Mouse (Mus musculus): ENCODE data around the gene Il20ra. TPM values are rescaled to one million over a fixed set of nuclear protein-coding genes. Genes with fewer than 3 reads are reported as not detected.
"Not testable (repeated sequence)": the region's sequence is repeated elsewhere in the genome, so short reads cannot be mapped to it uniquely, and the experiment has no call there.

Gene Il20ra
- polyA plus RNA-seq, 1 experiment from 2014 or later: 0.10 TPM

- not testable (repeated sequence) for H3K36me3 ChIP-seq (ENCODE audit: control insufficient read depth, insufficient read depth); ATAC-seq; H3K27me3 ChIP-seq (replicated peaks; ENCODE audit: control insufficient read depth, insufficient read depth, low read length); H3K9me3 ChIP-seq (ENCODE audit: control insufficient read depth, low read length); H3K9ac ChIP-seq (replicated peaks; ENCODE audit: low read depth, low read length); H3K4me2 ChIP-seq (ENCODE audit: low read length); H3K27ac ChIP-seq (ENCODE audit: low read length); H3K4me1 ChIP-seq (replicated peaks; ENCODE audit: control insufficient read depth, insufficient read depth, low read length); H3K4me3 ChIP-seq (replicated peaks; ENCODE audit: low read length)
- 91% methylated on average over 2 of the region's 2 CpGs for WGBS
These were observed 26.1 kb downstream of the Il20ra start for GRCm38 (mm10) chr10:19738442-19738841.

- Histone ChIP-seq H3K27ac (ENCODE audit: low read length) (no peak overlapping the region), H3K9me3 (ENCODE audit: control insufficient read depth, low read length) (no peaks in the 10 kb centered on the region), H3K4me1 (replicated peaks; ENCODE audit: control insufficient read depth, insufficient read depth, low read length) (no peaks in the 10 kb centered on the region), H3K4me2 (ENCODE audit: low read length) (no peak overlapping the region), H3K27me3 (replicated peaks; ENCODE audit: control insufficient read depth, insufficient read depth, low read length) (no peaks in the 10 kb centered on the region), H3K4me3 (replicated peaks; ENCODE audit: low read length) (no peak overlapping the region), H3K9ac (replicated peaks; ENCODE audit: low read depth, low read length) (no peak overlapping the region), H3K36me3 (ENCODE audit: control insufficient read depth, insufficient read depth) (no peaks in the 10 kb centered on the region)
- ATAC-seq: no peak
- WGBS: 26% methylated on average over 1 of the region's 1 CpGs
These were observed 33.3 kb downstream of the Il20ra start for GRCm38 (mm10) chr10:19745662-19746061.

- ATAC-seq: no peak
- H3K9me3 ChIP-seq (ENCODE audit: control insufficient read depth, low read length): no peaks in the 10 kb centered on the region
- H3K4me1 ChIP-seq (replicated peaks; ENCODE audit: control insufficient read depth, insufficient read depth, low read length): no peaks in the 10 kb centered on the region
- H3K27me3 ChIP-seq (replicated peaks; ENCODE audit: control insufficient read depth, insufficient read depth, low read length): no peaks in the 10 kb centered on the region
- no peak overlapping the region for H3K27ac ChIP-seq (ENCODE audit: low read length)
- no peak overlapping the region for H3K4me3 ChIP-seq (replicated peaks; ENCODE audit: low read length)
- no peaks in the 10 kb centered on the region for H3K36me3 ChIP-seq (ENCODE audit: control insufficient read depth, insufficient read depth)
- no peak overlapping the region for H3K4me2 ChIP-seq (ENCODE audit: low read length)
- WGBS: 94% methylated on average over 1 of the region's 1 CpGs
- H3K9ac ChIP-seq (replicated peaks; ENCODE audit: low read depth, low read length): no peak overlapping the region
These were observed 33.8 kb downstream of the Il20ra start for GRCm38 (mm10) chr10:19746156-19746555.

DNA sequence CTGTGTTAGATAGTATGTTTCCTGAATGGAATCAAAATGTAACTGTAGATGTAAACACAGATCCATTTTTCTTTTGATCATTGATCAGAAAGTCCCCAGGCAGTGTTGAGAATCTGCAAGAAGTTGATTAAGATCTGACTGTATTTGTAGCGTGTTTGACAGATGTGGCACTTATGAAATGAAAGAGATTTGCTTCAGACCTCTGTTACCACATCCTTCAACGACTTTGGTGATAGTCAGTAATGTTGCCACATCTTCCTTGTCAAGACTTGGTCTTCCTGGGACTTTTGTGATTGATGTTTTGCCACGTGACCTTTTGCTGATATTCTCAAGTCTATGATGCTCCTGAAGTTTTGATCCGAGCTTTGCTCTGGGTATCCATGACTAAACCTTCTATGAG is 35.3 kb downstream of the Il20ra start:
- Histone ChIP-seq H3K4me3 (replicated peaks; ENCODE audit: low read length) (no peak overlapping the region), H3K27me3 (replicated peaks; ENCODE audit: control insufficient read depth, insufficient read depth, low read length) (no peaks in the 10 kb centered on the region), H3K27ac (ENCODE audit: low read length) (no peak overlapping the region), H3K4me2 (ENCODE audit: low read length) (no peak overlapping the region), H3K36me3 (ENCODE audit: control insufficient read depth, insufficient read depth) (no peaks in the 10 kb centered on the region), H3K4me1 (replicated peaks; ENCODE audit: control insufficient read depth, insufficient read depth, low read length) (no peaks in the 10 kb centered on the region), H3K9me3 (ENCODE audit: control insufficient read depth, low read length) (no peaks in the 10 kb centered on the region), H3K9ac (replicated peaks; ENCODE audit: low read depth, low read length) (no peak overlapping the region)
- WGBS: 81% methylated on average over 4 of the region's 4 CpGs
- ATAC-seq: no peak

DNA sequence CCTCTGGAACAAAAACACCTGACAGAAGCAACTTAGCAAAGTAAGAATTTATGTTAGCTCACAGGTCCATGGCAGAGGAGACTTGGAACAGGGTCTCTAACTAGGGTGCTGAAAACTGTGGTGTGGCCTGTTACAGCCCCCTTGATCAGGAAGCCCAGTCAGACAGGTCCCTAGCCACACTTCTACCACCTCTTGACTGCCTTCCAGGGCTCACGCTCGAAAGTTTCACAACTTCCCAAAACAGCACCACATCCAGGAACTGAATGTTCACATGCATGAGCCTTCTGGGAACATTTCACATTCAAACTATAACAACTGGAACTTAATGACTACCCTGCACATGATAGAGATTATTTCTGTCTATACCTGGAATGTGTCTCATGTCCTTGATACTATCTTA is 53.1 kb downstream of the Il20ra start:
- no peak overlapping the region for H3K4me2 ChIP-seq (ENCODE audit: low read length)
- no peaks in the 10 kb centered on the region for H3K9me3 ChIP-seq (ENCODE audit: control insufficient read depth, low read length)
- H3K9ac ChIP-seq (replicated peaks; ENCODE audit: low read depth, low read length): no peak overlapping the region
- no peaks in the 10 kb centered on the region for H3K36me3 ChIP-seq (ENCODE audit: control insufficient read depth, insufficient read depth)
- H3K4me1 ChIP-seq (replicated peaks; ENCODE audit: control insufficient read depth, insufficient read depth, low read length): no peaks in the 10 kb centered on the region
- 96% methylated on average over 2 of the region's 2 CpGs for whole genome bisulfite sequencing
- H3K27ac ChIP-seq (ENCODE audit: low read length): no peak overlapping the region
- ATAC-seq: no peak
- H3K27me3 ChIP-seq (replicated peaks; ENCODE audit: control insufficient read depth, insufficient read depth, low read length): no peaks in the 10 kb centered on the region
- H3K4me3 ChIP-seq (replicated peaks; ENCODE audit: low read length): no peak overlapping the region

DNA sequence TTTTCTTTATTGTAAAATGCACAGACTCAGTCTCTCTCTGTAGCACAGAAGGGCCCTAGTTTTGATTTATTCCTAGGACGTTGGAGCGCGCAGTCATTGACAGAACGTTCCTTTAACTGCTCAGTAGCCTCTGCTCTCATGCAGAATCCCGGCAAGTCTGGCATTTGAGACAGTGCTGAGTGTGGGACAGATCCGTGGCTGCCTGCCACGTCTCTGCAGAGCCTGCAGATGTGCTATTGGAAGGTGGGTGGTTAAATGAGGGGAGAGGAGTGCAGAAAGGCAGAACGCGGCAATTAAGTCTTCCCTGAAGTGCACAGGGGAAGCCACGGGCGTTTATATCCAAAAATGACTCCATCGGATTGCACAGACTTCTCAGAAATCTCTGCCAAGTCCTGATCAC is 66.7 kb downstream of the Il20ra start:
- peak; percentile 76 for ATAC-seq
- 54% methylated on average over 12 of the region's 12 CpGs for WGBS
- Histone ChIP-seq H3K9ac (replicated peaks; ENCODE audit: low read depth, low read length) (no peak overlapping the region), H3K4me3 (replicated peaks; ENCODE audit: low read length) (no peak overlapping the region), H3K4me2 (ENCODE audit: low read length) (no peak overlapping the region), H3K27ac (ENCODE audit: low read length) (no peak overlapping the region), H3K4me1 (replicated peaks; ENCODE audit: control insufficient read depth, insufficient read depth, low read length) (peaks cover 7% of the 10 kb centered on the region), H3K36me3 (ENCODE audit: control insufficient read depth, insufficient read depth) (no peaks in the 10 kb centered on the region), H3K9me3 (ENCODE audit: control insufficient read depth, low read length) (no peaks in the 10 kb centered on the region), H3K27me3 (replicated peaks; ENCODE audit: control insufficient read depth, insufficient read depth, low read length) (no peaks in the 10 kb centered on the region)

DNA sequence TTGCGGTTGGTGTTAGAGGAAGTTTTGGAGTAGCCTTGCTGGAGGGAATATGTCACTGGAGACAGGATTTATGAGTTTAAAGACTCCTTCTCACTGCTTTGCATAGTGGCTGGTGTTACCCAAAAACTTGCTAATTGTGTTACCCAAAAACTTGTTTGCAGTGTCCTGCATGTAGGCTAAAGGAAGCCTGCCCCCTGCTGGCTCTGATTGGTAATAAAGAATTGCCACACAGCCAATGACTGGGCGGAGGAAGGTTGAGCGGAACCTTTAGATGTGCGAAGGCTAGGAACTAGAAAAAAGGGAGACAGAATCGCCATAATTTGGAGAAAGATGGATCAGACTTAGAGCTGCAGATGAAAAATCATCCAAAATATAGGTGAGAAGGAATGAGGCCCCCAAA is 69.0 kb downstream of the Il20ra start:
- H3K9ac ChIP-seq (replicated peaks; ENCODE audit: low read depth, low read length): no peak overlapping the region
- peaks cover 7% of the 10 kb centered on the region for H3K4me1 ChIP-seq (replicated peaks; ENCODE audit: control insufficient read depth, insufficient read depth, low read length)
- 90% methylated on average over 5 of the region's 5 CpGs for WGBS
- H3K27me3 ChIP-seq (replicated peaks; ENCODE audit: control insufficient read depth, insufficient read depth, low read length): no peaks in the 10 kb centered on the region
- H3K4me2 ChIP-seq (ENCODE audit: low read length): no peak overlapping the region
- H3K9me3 ChIP-seq (ENCODE audit: control insufficient read depth, low read length): no peaks in the 10 kb centered on the region
- no peak for ATAC-seq
- H3K4me3 ChIP-seq (replicated peaks; ENCODE audit: low read length): no peak overlapping the region
- H3K36me3 ChIP-seq (ENCODE audit: control insufficient read depth, insufficient read depth): no peaks in the 10 kb centered on the region
- H3K27ac ChIP-seq (ENCODE audit: low read length): no peak overlapping the region

DNA sequence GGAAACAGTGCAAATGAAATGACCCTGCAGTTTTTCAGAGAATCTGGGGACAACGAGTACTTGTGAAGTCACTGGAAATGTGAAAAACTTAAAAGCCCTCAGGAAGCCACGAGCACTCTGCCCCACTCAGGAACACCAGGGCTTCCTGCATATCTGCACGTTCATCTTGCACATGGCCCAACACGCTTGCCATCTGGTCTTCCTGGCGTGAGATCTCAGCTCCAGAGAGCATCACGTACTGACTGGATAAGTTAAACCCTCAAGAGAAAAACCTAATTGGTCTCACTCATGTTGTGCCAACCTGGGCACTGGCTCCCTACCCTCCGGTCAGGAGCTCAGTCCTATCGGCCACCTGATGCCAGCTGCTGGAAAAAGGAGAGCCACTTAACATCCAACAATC is 82.6 kb downstream of the Il20ra start:
- no peak overlapping the region for H3K27ac ChIP-seq (ENCODE audit: low read length)
- H3K9me3 ChIP-seq (ENCODE audit: control insufficient read depth, low read length): no peaks in the 10 kb centered on the region
- H3K4me2 ChIP-seq (ENCODE audit: low read length): no peak overlapping the region
- H3K27me3 ChIP-seq (replicated peaks; ENCODE audit: control insufficient read depth, insufficient read depth, low read length): no peaks in the 10 kb centered on the region
- H3K4me3 ChIP-seq (replicated peaks; ENCODE audit: low read length): no peak overlapping the region
- H3K36me3 ChIP-seq (ENCODE audit: control insufficient read depth, insufficient read depth): no peaks in the 10 kb centered on the region
- 68% methylated on average over 8 of the region's 8 CpGs for WGBS
- peak; percentile 58; the same call in 1 of the 2 replicates for ATAC-seq
- H3K4me1 ChIP-seq (replicated peaks; ENCODE audit: control insufficient read depth, insufficient read depth, low read length): no peaks in the 10 kb centered on the region
- H3K9ac ChIP-seq (replicated peaks; ENCODE audit: low read depth, low read length): no peak overlapping the region

- no peaks in the 10 kb centered on the region for H3K36me3 ChIP-seq (ENCODE audit: control insufficient read depth, insufficient read depth)
- no peak overlapping the region for H3K4me2 ChIP-seq (ENCODE audit: low read length)
- no peak overlapping the region for H3K4me3 ChIP-seq (replicated peaks; ENCODE audit: low read length)
- H3K4me1 ChIP-seq (replicated peaks; ENCODE audit: control insufficient read depth, insufficient read depth, low read length): no peaks in the 10 kb centered on the region
- ATAC-seq: no peak
- no peaks in the 10 kb centered on the region for H3K27me3 ChIP-seq (replicated peaks; ENCODE audit: control insufficient read depth, insufficient read depth, low read length)
- H3K27ac ChIP-seq (ENCODE audit: low read length): no peak overlapping the region
- no peaks in the 10 kb centered on the region for H3K9me3 ChIP-seq (ENCODE audit: control insufficient read depth, low read length)
- H3K9ac ChIP-seq (replicated peaks; ENCODE audit: low read depth, low read length): no peak overlapping the region
- 82% methylated on average over 7 of the region's 7 CpGs for WGBS
These were observed 90.6 kb downstream of the Il20ra start for GRCm38 (mm10) chr10:19802958-19803357.

DNA sequence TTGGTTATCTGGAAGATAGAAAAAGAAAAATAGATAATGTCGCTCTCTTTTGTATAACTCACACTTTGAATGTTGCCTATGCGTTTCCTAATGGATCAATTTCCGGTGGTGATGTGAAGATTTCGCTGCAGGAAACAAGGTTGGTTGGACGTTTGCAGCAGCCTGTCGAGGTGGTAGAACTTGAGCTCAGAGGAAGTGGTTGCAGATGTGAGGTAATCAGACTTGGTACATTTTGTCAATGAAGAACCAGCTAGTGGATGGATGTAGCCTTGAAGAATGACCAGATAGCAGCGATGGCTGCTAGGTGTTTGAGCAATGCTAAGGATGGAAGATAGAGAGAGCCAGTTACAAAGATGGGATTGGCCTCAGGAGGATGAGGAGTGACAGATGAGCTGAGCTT is 92.4 kb downstream of the Il20ra start:
- Histone ChIP-seq H3K4me2 (ENCODE audit: low read length) (no peak overlapping the region), H3K4me3 (replicated peaks; ENCODE audit: low read length) (no peak overlapping the region), H3K9me3 (ENCODE audit: control insufficient read depth, low read length) (no peaks in the 10 kb centered on the region), H3K27ac (ENCODE audit: low read length) (no peak overlapping the region), H3K27me3 (replicated peaks; ENCODE audit: control insufficient read depth, insufficient read depth, low read length) (no peaks in the 10 kb centered on the region), H3K4me1 (replicated peaks; ENCODE audit: control insufficient read depth, insufficient read depth, low read length) (no peaks in the 10 kb centered on the region), H3K9ac (replicated peaks; ENCODE audit: low read depth, low read length) (no peak overlapping the region), H3K36me3 (ENCODE audit: control insufficient read depth, insufficient read depth) (no peaks in the 10 kb centered on the region)
- no peak for ATAC-seq
- 91% methylated on average over 7 of the region's 7 CpGs for WGBS
